Mouse (Mus musculus) hindbrain, postnatal 0 days (tissue): Measurements from ENCODE around the gene Rufy3. TPM values are rescaled to one million over a fixed set of nuclear protein-coding genes. Genes with fewer than 3 reads are reported as not detected.

Source experiments
- ATAC-seq: fragments of 200-750 bp; cut with Nextera tagmentation; 2 replicates; pipeline ENCODE4 v1.8.0; 2017; ENCODE audit warnings: mild to moderate bottlenecking, moderate TSS enrichment, moderate library complexity
- DNase-seq: peaks from one replicate; pipeline ENCODE4 v3.0.0-alpha.2; 2015; ENCODE audit warnings: low spot score
- H3K27ac ChIP-seq: fragments of 300-500 bp; sonication (generic); 2 replicates; pipeline ENCODE4 v1.5.1; 2014; ENCODE audit warnings: mild to moderate bottlenecking
- H3K27me3 ChIP-seq: fragments of 300-500 bp; sonication (generic); 2 replicates; pipeline ENCODE4 v1.6.1; 2014; ENCODE audit warnings: low read length, mixed read lengths; ENCODE audit not compliant: insufficient read depth
- H3K36me3 ChIP-seq: fragments of 300-500 bp; sonication (generic); 2 replicates; pipeline ENCODE4 v1.6.1; 2014; ENCODE audit warnings: low read length, mixed read lengths; ENCODE audit not compliant: insufficient read depth
- H3K4me1 ChIP-seq: fragments of 300-500 bp; sonication (generic); 2 replicates; pipeline ENCODE4 v1.6.1; 2014; ENCODE audit warnings: antibody characterized with exemption, low read length, mixed read lengths; ENCODE audit not compliant: insufficient read depth
- H3K4me2 ChIP-seq: fragments of 300-500 bp; sonication (generic); 2 replicates; pipeline ENCODE4 v1.6.1; 2014; ENCODE audit warnings: low read depth, mild to moderate bottlenecking, low read length, moderate library complexity, mixed read lengths
- H3K4me3 ChIP-seq: fragments of 300-500 bp; sonication (generic); 2 replicates; pipeline ENCODE4 v1.5.1; 2014; ENCODE audit warnings: low read length
- H3K9ac ChIP-seq: fragments of 300-500 bp; sonication (generic); replicated peaks from 2 replicates; pipeline ENCODE4 v1.6.1; 2014; ENCODE audit warnings: mild to moderate bottlenecking, low read length, moderate library complexity, mixed read lengths
- H3K9me3 ChIP-seq: fragments of 300-500 bp; sonication (generic); 2 replicates; pipeline ENCODE4 v1.6.1; 2016; ENCODE audit warnings: low read length, mixed read lengths
- CTCF ChIP-seq: IDR thresholded peaks from 2 replicates; pipeline ENCODE4 v1.5.1; 2016; ENCODE audit warnings: antibody characterized with exemption, control low read depth, low read depth
- WGBS: fragments of 180-500 bp; shearing (Covaris S2); extraction: QIAGEN DNeasy Blood & Tissue Kit; methylation state at CpG from one replicate; pipeline ENCODE4 v1.1.7; 2014; 5-methylcytosine and 5-hydroxymethylcytosine counted together
- polyA plus RNA-seq: library from polyadenylated mRNA; unstranded; fragments of >200 nt; fragmentation: Nextera tagmentation; extraction: Ambion mirVana; gene quantifications from 2 replicates; pipeline ENCODE4 v1.2.1, GENCODE M21; 2015
- total RNA-seq: library from RNA; depleted of rRNA; stranded (reverse); fragments of >200 nt; gene quantifications from 2 replicates; pipeline ENCODE4 v1.2.3, GENCODE M21; 2014

Rufy3 gene
- total and polyA plus RNA-seq, 2 experiments from 2014 or later = 169 to 210 TPM

DNA sequence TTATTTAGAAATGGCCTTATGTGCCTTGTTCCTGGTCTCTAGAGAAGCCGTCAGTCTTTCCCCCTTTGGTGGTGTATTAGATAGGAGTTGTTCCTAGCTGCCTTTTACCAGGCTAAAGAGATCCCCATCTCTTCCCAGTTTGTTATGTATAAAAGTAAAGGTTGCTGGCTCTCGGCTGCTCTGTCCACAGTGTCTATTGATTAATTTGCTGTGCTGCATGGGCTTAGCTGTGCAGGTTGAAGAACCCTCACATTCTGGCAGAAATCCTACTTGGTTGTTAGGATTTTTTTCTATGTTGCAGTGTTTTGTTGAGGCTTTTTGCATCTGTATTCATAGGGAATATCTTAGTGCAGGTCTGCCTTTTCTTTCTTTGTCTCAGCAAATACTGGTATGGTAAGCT, 37.2 kb downstream of the Rufy3 start:
- Histone ChIP-seq H3K4me1 (no peaks in the 10 kb centered on the region), H3K36me3 (no peaks in the 10 kb centered on the region), H3K9ac (no peak overlapping the region), H3K4me2 (no peak overlapping the region), H3K27ac (no peak overlapping the region), H3K9me3 (no peaks in the 10 kb centered on the region), H3K27me3 (no peaks in the 10 kb centered on the region), H3K4me3 (no peak overlapping the region)
- DNase-seq = no peak
- ATAC-seq = no peak
- no peak for TF ChIP-seq CTCF
- WGBS = 84% methylated on average over 2 of the region's 2 CpGs

GRCm38 (mm10) chr5:88602713-88603112, 37.9 kb downstream of the Rufy3 start:
- Histone ChIP-seq H3K27ac (no peak overlapping the region), H3K27me3 (no peaks in the 10 kb centered on the region), H3K4me1 (no peaks in the 10 kb centered on the region), H3K36me3 (no peaks in the 10 kb centered on the region), H3K9ac (no peak overlapping the region), H3K4me3 (no peak overlapping the region), H3K9me3 (no peaks in the 10 kb centered on the region), H3K4me2 (no peak overlapping the region)
- 93% methylated on average over 3 of the region's 3 CpGs for WGBS
- DNase-seq (no peak), ATAC-seq (no peak)
- no peak for TF ChIP-seq CTCF

GRCm38 (mm10) chr5:88604046-88604445, 39.2 kb downstream of the Rufy3 start:
- Histone ChIP-seq H3K27ac (no peak overlapping the region), H3K9ac (no peak overlapping the region), H3K9me3 (no peaks in the 10 kb centered on the region), H3K4me2 (no peak overlapping the region), H3K36me3 (no peaks in the 10 kb centered on the region), H3K27me3 (no peaks in the 10 kb centered on the region), H3K4me3 (no peak overlapping the region), H3K4me1 (no peaks in the 10 kb centered on the region)
- no peak for TF ChIP-seq CTCF
- no peak for ATAC-seq
- WGBS = 89% methylated on average over 3 of the region's 3 CpGs
- no peak for DNase-seq

DNA sequence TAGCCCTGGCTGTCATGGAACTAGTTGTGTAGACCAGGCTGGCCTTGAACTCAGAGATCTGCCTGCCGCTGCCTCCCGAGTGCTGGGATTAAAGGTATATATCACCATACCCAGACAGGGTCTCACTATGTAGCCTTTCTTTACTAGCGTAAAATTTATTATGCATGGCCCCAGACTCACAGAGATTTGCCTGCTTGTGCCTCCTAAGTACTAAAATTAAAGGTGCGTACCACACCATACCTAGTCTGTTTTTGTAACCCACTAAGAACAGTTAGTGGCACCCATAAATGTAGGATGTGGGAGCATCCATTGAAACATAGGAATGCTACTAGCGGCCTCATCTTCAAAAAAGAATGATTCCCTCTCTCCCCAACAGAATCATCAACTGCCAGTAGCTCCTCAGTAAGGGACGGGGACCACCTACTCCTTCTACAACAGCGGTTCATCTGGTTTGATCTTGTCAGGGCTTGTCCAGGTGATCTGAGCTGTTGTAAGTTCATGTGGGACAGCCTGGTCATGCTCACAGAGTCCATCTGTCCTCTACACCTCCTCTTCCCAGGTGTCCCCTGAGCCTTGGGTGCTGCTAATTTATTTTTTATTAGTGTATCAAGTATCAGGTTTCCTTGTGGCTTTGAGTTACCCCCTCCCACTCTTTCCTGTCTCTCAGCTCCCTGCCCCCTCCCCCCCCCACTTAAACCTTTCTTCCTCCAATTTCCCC, 40.0 kb downstream of the Rufy3 start:
- Histone ChIP-seq H3K9ac (no peak overlapping the region), H3K27me3 (no peaks in the 10 kb centered on the region), H3K4me2 (no peak overlapping the region), H3K27ac (no peak overlapping the region), H3K9me3 (no peaks in the 10 kb centered on the region), H3K4me1 (no peaks in the 10 kb centered on the region), H3K4me3 (no peak overlapping the region), H3K36me3 (no peaks in the 10 kb centered on the region)
- ATAC-seq (no peak), DNase-seq (no peak)
- WGBS = 93% methylated on average over 7 of the region's 7 CpGs
- TF ChIP-seq CTCF = no peak

DNA sequence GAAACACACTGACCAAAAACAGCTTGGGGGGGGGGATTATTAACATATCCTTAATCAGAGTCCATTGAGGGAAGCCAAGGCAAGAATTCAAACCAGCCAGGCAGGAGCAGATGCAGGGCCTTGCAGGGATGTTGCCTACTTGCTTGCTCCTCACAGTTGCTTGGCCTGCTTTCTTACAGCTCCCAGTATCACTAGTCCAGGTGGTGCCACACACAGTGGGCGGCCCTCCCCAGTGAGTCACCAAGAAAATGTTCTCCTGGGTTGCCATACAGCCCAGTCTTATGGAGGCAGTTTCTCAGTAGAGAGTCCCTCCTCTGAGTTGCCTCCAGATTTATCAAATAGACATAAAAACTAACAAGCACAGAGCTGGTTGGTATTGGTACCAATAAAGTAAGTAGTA, 49.3 kb downstream of the Rufy3 start:
- 94% methylated on average over 1 of the region's 1 CpGs for WGBS
- ATAC-seq = no peak
- no peak for TF ChIP-seq CTCF
- Histone ChIP-seq H3K4me3 (no peak overlapping the region), H3K9ac (no peak overlapping the region), H3K4me2 (no peak overlapping the region), H3K27me3 (no peaks in the 10 kb centered on the region), H3K9me3 (no peaks in the 10 kb centered on the region), H3K36me3 (peaks cover 38% of the 10 kb centered on the region), H3K27ac (no peak overlapping the region), H3K4me1 (no peaks in the 10 kb centered on the region)
- no peak for DNase-seq

GRCm38 (mm10) chr5:88616988-88617387, 52.1 kb downstream of the Rufy3 start:
- peaks cover 50% of the 10 kb centered on the region for H3K36me3 ChIP-seq
- ATAC-seq = no peak
- H3K9ac ChIP-seq = no peak overlapping the region
- no peak for TF ChIP-seq CTCF
- H3K4me2 ChIP-seq = no peak overlapping the region
- H3K27ac ChIP-seq = no peak overlapping the region
- no peak for DNase-seq
- no peak overlapping the region for H3K4me3 ChIP-seq
- H3K9me3 ChIP-seq = no peaks in the 10 kb centered on the region
- H3K27me3 ChIP-seq = no peaks in the 10 kb centered on the region
- no peaks in the 10 kb centered on the region for H3K4me1 ChIP-seq
- WGBS = 93% methylated on average over 4 of the region's 4 CpGs

DNA sequence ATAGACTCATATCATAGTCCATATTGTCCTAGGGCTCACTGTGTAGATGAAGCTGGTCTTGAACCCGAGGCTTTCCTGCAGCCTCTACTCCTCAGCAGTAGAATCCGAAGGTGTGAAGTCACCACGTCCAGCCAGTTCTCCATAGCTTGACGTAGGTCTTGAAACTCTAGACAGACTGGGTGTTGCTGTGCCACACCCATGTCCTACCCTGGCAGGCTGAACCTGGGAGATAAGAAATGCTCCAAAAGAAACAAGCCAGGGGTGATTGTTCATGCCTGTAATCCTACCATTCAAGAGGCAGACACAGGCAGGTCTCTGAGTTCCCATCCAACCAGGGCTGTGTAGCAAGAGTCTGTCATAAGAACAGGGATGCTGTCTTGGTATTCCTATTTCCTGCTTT, 62.7 kb downstream of the Rufy3 start:
- peaks cover 40% of the 10 kb centered on the region for H3K36me3 ChIP-seq
- no peaks in the 10 kb centered on the region for H3K27me3 ChIP-seq
- H3K9ac ChIP-seq = no peak overlapping the region
- no peak overlapping the region for H3K4me3 ChIP-seq
- DNase-seq (no peak), ATAC-seq (no peak)
- no peaks in the 10 kb centered on the region for H3K9me3 ChIP-seq
- H3K4me1 ChIP-seq = no peaks in the 10 kb centered on the region
- H3K27ac ChIP-seq = no peak overlapping the region
- no peak for TF ChIP-seq CTCF
- WGBS = 94% methylated on average over 4 of the region's 4 CpGs
- H3K4me2 ChIP-seq = no peak overlapping the region
